Mouse (Mus musculus): ENCODE results near the gene Olfr1225. TPM values are rescaled to one million over a fixed set of nuclear protein-coding genes. Genes with fewer than 3 reads are reported as not detected.
"Not testable (repeated sequence)": the region's sequence is repeated elsewhere in the genome, so short reads cannot be mapped to it uniquely, and the experiment has no call there.

Olfr1225 gene
- total RNA-seq (2014; fragmentation: Nextera tagmentation), result not detected in 2 replicates
- 0.16 and 0.41 TPM in 2 replicates for total RNA-seq (2017)
- not detected in 2 replicates for polyA plus RNA-seq (2012)

- ATAC-seq (ENCODE audit: extremely low read depth, insufficient number of reproducible peaks, low FRiP score, poor library complexity, severe bottlenecking) (no peak), DNase-seq (ENCODE audit: low spot score) (no peak)
- Histone ChIP-seq H3K4me1 (ENCODE audit: insufficient read depth, low read depth, low read length) (no peaks in the 10 kb centered on the region), H3K4me3 (ENCODE audit: low read depth, low read length) (no peak within 1 kb of the TSS), H3K36me3 (replicated peaks) (no peaks in the 10 kb centered on the region), H3K27me3 (ENCODE audit: insufficient read depth, low read length) (no peaks in the 10 kb centered on the region), H3K9me3 (replicated peaks) (no peaks in the 10 kb centered on the region)
- TF ChIP-seq CTCF (IDR thresholded peaks at IDR 0.05; ENCODE audit: low read depth, low read length), result no peak
- no peak for TF ChIP-seq TAL1 (conservative IDR thresholded peaks at IDR 0.05; ENCODE audit: low read depth, low read length)
- no peak for TF ChIP-seq GATA2 (IDR thresholded peaks at IDR 0.05; ENCODE audit: borderline replicate concordance, low read depth, low read length)
- no peak for TF ChIP-seq GATA1 (IDR thresholded peaks at IDR 0.05; ENCODE audit: borderline replicate concordance, low read length)
- no peak for TF ChIP-seq POLR2AphosphoS5 (IDR thresholded peaks at IDR 0.05; ENCODE audit: insufficient replicate concordance, low read depth, low read length)
Observed at GRCm38 (mm10) chr2:89174569-89174968, at the start of gene Olfr1225. TSS of gene Olfr1225 (minus strand) at chr2:89174669.

DNA sequence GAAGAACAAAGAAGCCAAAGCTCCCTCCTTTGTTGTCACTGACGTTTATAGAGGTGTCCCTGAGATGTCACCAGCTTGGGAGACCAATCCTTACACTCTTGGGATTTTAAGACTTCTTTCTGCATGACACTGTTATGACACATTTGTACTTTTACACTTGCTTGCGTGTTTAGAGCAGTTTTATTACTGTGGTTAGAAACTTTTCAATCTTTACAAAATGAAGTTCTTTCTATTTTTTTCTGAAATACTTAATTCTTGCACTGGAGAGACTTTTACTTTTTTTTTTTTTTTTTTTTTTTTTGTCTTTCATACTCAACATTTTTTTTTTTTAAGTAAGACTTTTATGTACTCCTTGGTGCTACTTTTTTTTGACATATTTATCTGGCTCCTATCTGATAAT, 25.5 kb upstream of the Olfr1225 start, which contains the start of gene Olfr1226:
TSS of gene Olfr1226 (minus strand) at position 101 of the 400 bp plus-strand sequence.
- TF ChIP-seq CTCF (IDR thresholded peaks at IDR 0.05; ENCODE audit: low read depth, low read length) (no peak), POLR2AphosphoS5 (IDR thresholded peaks at IDR 0.05; ENCODE audit: insufficient replicate concordance, low read depth, low read length) (no peak), GATA1 (IDR thresholded peaks at IDR 0.05; ENCODE audit: borderline replicate concordance, low read length) (no peak), GATA2 (IDR thresholded peaks at IDR 0.05; ENCODE audit: borderline replicate concordance, low read depth, low read length) (no peak), TAL1 (conservative IDR thresholded peaks at IDR 0.05; ENCODE audit: low read depth, low read length) (no peak)
- H3K9me3 ChIP-seq (replicated peaks), result no peaks in the 10 kb centered on the region
- no peaks in the 10 kb centered on the region for H3K4me1 ChIP-seq (ENCODE audit: insufficient read depth, low read depth, low read length)
- H3K27me3 ChIP-seq (ENCODE audit: insufficient read depth, low read length), result no peaks in the 10 kb centered on the region
- DNase-seq (ENCODE audit: low spot score), result no peak
- no peak within 1 kb of the TSS for H3K4me3 ChIP-seq (ENCODE audit: low read depth, low read length)
- ATAC-seq (ENCODE audit: extremely low read depth, insufficient number of reproducible peaks, low FRiP score, poor library complexity, severe bottlenecking), result no peak
- no peaks in the 10 kb centered on the region for H3K36me3 ChIP-seq (replicated peaks)

- no peak overlapping the region for H3K4me3 ChIP-seq (ENCODE audit: low read depth, low read length)
- DNase-seq (ENCODE audit: low spot score) (no peak), ATAC-seq (ENCODE audit: extremely low read depth, insufficient number of reproducible peaks, low FRiP score, poor library complexity, severe bottlenecking) (no peak)
- no peak for TF ChIP-seq TAL1 (conservative IDR thresholded peaks at IDR 0.05; ENCODE audit: low read depth, low read length)
- TF ChIP-seq GATA1 (IDR thresholded peaks at IDR 0.05; ENCODE audit: borderline replicate concordance, low read length), result no peak
- TF ChIP-seq POLR2AphosphoS5 (IDR thresholded peaks at IDR 0.05; ENCODE audit: insufficient replicate concordance, low read depth, low read length), result no peak
- no peak for TF ChIP-seq CTCF (IDR thresholded peaks at IDR 0.05; ENCODE audit: low read depth, low read length)
- no peak for TF ChIP-seq GATA2 (IDR thresholded peaks at IDR 0.05; ENCODE audit: borderline replicate concordance, low read depth, low read length)
- no peaks in the 10 kb centered on the region for H3K4me1 ChIP-seq (ENCODE audit: insufficient read depth, low read depth, low read length)
- H3K9me3 ChIP-seq (replicated peaks), result no peaks in the 10 kb centered on the region; the same call in 1 of the 2 replicates
- H3K27me3 ChIP-seq (ENCODE audit: insufficient read depth, low read length), result no peaks in the 10 kb centered on the region
- no peaks in the 10 kb centered on the region for H3K36me3 ChIP-seq (replicated peaks)
Observed at GRCm38 (mm10) chr2:89196325-89196982, 22.0 kb upstream of the Olfr1225 start.

DNA sequence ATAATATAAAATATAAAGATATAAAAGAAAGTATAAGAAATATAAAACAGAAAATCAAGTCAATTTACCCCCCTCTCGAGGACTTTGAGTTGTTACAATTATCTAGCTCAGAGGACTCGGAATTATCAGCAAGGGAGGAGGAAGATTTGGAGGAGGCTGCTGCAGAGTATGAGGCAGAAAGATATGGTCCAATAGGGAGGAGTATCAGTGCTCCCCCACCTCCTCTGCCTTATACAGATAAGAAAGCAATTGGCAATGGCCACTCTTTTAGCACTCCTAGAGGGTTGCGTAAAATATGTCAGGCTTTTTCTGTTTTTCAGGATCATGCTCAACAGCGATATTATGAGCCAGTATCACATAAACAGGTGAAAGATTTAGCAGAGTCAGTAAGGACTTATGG, 9.8 kb downstream of the Olfr1225 start:
- H3K4me3 ChIP-seq (ENCODE audit: low read depth, low read length); ATAC-seq (ENCODE audit: extremely low read depth, insufficient number of reproducible peaks, low FRiP score, poor library complexity, severe bottlenecking); H3K36me3 ChIP-seq (replicated peaks); H3K9me3 ChIP-seq (replicated peaks); H3K4me1 ChIP-seq (ENCODE audit: insufficient read depth, low read depth, low read length); H3K27me3 ChIP-seq (ENCODE audit: insufficient read depth, low read length); DNase-seq (ENCODE audit: low spot score): not testable (repeated sequence)

DNA sequence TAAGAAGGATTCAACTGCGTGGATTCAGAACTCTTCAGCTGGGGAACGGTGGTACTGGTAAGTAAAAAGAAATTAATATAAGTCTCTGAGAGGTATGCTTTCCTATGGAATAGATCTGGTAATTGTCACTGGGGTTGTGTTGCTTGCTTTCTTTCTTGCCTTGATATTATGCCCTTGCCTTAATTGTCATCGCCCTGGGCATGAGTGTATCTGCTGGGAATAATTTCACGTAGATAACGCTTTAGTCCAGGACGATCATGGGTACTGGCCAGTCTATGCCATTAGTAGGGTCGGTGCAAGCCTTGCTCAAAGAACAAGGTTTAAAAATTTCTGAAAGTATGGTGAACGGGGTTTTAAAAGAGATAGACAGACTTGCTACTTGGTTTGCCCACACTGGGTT, 10.5 kb downstream of the Olfr1225 start, which contains the start of gene Olfr1224-ps1:
TSS of gene Olfr1224-ps1 (minus strand) at position 101 of the 400 bp plus-strand sequence.
- not testable (repeated sequence) for ATAC-seq (ENCODE audit: extremely low read depth, insufficient number of reproducible peaks, low FRiP score, poor library complexity, severe bottlenecking); H3K9me3 ChIP-seq (replicated peaks); H3K4me1 ChIP-seq (ENCODE audit: insufficient read depth, low read depth, low read length); H3K4me3 ChIP-seq (ENCODE audit: low read depth, low read length); H3K36me3 ChIP-seq (replicated peaks); DNase-seq (ENCODE audit: low spot score); H3K27me3 ChIP-seq (ENCODE audit: insufficient read depth, low read length)

DNA sequence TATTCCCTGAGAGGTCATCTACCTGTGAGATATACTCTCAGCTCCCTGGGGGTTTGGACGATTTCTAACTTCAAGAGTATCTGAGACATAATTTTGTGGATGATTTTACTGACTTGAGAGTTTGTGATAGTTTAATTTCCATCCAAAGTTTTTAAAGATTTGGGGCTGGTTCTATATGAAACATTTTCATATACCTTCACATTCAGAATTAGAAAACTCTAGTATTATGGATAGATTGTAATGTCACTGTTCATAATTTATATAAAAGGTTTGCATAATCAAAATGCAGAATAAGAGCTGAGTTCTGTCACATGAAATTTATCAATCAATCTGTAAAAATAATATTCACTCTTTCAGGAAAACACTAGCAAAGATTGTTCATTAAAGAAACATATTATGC, 23.0 kb downstream of the Olfr1225 start, which contains the start of gene Olfr1223:
TSS of gene Olfr1223 (minus strand) at position 101 of the 400 bp plus-strand sequence.
- Histone ChIP-seq H3K4me1 (ENCODE audit: insufficient read depth, low read depth, low read length) (no peaks in the 10 kb centered on the region), H3K9me3 (replicated peaks) (no peaks in the 10 kb centered on the region), H3K36me3 (replicated peaks) (no peaks in the 10 kb centered on the region), H3K4me3 (ENCODE audit: low read depth, low read length) (no peak within 1 kb of the TSS), H3K27me3 (ENCODE audit: insufficient read depth, low read length) (no peaks in the 10 kb centered on the region)
- no peak for ATAC-seq (ENCODE audit: extremely low read depth, insufficient number of reproducible peaks, low FRiP score, poor library complexity, severe bottlenecking)
- no peak for DNase-seq (ENCODE audit: low spot score)
- TF ChIP-seq GATA2 (IDR thresholded peaks at IDR 0.05; ENCODE audit: borderline replicate concordance, low read depth, low read length) (no peak), TAL1 (conservative IDR thresholded peaks at IDR 0.05; ENCODE audit: low read depth, low read length) (no peak), GATA1 (IDR thresholded peaks at IDR 0.05; ENCODE audit: borderline replicate concordance, low read length) (no peak), CTCF (IDR thresholded peaks at IDR 0.05; ENCODE audit: low read depth, low read length) (no peak), POLR2AphosphoS5 (IDR thresholded peaks at IDR 0.05; ENCODE audit: insufficient replicate concordance, low read depth, low read length) (no peak)
